Mouse (Mus musculus): ENCODE results near the gene Ccdc110.

Gene Ccdc110

DNA sequence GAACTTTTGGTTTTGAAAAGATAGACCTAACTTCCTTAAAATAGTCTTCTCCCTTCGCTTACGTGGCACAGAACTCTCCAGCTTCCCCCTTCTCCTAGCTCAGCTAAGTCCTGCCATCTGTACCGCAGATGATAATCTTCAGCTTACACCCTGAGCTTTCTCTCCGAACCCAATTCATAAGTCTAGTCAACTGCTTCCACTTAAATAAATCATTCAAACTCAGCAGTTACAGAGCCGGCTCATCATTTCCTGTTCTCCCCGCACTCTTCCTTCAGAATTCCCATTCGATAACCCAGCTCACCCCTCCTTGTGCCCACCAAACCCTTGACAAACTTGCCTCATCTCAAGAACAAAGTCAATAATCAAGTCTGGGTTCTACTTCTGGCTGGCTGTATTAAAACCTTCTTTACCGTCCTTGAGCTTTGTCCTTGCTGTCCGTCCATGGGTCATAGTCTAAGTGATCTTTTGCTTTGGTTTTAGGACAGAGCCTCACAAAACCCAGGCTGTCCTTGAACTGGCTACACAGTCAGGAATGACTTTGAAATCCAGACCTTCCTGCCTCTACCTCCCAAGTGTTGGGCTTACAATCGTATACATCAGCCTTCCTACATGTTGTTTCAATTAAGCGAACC, 41.5 kb downstream of the Ccdc110 start:
- in situ Hi-C loops (cut with MboI, MseI) = loop anchor here (25.0 kb wide), 2 partner anchors 1561 to 1736 kb away; partner anchors contain the start of genes Cdkn2aip, Rwdd4a and Trappc11

DNA sequence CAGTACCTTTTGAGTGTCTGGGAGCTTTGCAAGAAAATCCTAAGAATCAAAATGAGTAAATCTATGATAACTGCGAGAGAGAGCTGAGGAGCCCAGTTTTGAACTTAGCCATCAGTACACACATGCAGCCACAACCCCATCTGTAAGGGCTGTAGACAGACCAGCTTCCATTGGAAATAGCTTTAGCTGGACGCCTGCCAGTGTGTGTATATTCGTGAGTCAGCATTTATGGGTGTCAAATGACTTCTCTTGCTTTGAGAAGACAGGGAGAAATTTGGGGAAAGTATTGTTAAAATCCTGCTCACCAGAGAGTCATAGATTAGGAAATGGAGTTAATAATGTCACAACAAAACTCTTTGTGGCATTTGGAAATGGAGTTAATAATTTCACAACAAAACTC, 52.2 kb downstream of the Ccdc110 start:
- in situ Hi-C loops (cut with MboI, MseI) = loop anchor here (25.0 kb wide), 2 partner anchors 1551 to 1726 kb away; partner anchors contain the start of genes Cdkn2aip, Rwdd4a and Trappc11

DNA sequence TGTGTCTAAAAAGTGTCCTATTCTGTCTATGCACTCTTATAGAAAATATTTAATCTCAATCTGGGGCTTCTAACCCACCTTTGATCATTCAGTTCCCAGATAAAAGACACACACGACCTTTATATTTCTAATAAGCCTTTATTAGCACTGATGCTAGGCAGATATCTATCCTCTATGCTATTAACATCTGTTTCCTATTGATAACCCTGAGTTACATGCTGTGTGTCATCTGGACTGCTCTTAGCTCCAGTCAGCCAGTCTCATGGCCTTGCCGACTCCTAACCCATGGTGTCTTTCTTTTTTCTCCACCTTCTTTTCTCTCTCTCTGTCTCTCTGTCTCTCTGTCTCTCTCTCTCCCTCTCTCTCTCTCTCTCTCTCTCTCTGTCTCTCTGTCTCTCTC, 53.8 kb downstream of the Ccdc110 start:
- in situ Hi-C loops (cut with MboI, MseI) = loop anchor here (25.0 kb wide), 2 partner anchors 1549 to 1724 kb away; partner anchors contain the start of genes Cdkn2aip, Rwdd4a and Trappc11

DNA sequence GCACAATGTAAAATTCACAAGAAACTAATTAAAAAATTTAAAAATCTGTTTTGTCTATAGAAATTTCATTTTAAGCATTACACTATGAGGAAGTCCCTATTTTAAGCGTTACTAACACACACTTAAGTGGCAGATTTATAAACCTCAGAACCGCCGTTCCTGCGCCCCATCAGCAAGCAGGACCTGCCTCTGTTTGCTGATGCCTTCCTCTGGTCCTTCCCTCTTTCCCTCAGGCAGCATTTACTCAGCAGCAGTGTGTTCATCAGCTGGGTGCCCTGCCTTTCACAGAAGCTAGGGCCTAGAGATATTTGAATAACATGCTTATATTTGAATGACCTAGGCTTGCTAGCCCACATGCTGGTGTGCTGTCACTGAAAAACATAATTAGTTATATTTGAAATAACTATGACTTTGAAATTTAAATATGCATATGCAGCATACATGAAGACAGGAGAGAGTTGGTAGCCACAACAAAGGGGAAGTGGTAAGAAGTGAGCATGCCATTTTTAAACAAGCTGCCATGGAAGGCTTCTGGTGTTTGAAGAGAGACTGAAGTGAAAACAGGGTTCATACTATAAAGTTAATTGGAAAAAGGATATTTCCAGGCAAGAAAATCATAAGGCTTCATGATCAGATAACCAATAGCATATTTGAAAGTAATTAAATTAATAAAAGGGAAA, 56.4 kb downstream of the Ccdc110 start:
- in situ Hi-C loops (cut with MboI, MseI) = loop anchor here (25.0 kb wide), 2 partner anchors 1547 to 1722 kb away; partner anchors contain the start of genes Cdkn2aip, Rwdd4a and Trappc11

Measured in T-helper 1 cell (primary cell).